Mouse (Mus musculus): ENCODE results near the gene Zpr1. TPM values are rescaled to one million over a fixed set of nuclear protein-coding genes. Genes with fewer than 3 reads are reported as not detected.
A peak's percentile ranks its signal among the peaks of the same experiment; 100 is the strongest.

Gene Zpr1
- polyA plus RNA-seq, 1 experiment from 2014 or later = 32.8 TPM

GRCm38 (mm10) chr9:46238850-46239249 lies 34.0 kb upstream of the Zpr1 start:
- Histone ChIP-seq H3K9ac (no peak overlapping the region), H3K36me3 (no peaks in the 10 kb centered on the region), H3K9me3 (replicated peaks) (no peaks in the 10 kb centered on the region), H3K27me3 (no peaks in the 10 kb centered on the region), H3K4me2 (no peak overlapping the region), H3K4me3 (no peak overlapping the region), H3K27ac (no peak overlapping the region), H3K4me1 (replicated peaks) (peaks cover 11% of the 10 kb centered on the region)
- no peak for ATAC-seq (replicated peaks; ENCODE audit: insufficient number of reproducible peaks, insufficient read depth, low FRiP score, low read depth)
- 82% methylated on average over 7 of the region's 7 CpGs for WGBS

- ATAC-seq (replicated peaks; ENCODE audit: insufficient number of reproducible peaks, insufficient read depth, low FRiP score, low read depth) = no peak
These were observed 32.2 kb upstream of the Zpr1 start, which contains the start of gene Apoa4 for GRCm38 (mm10) chr9:46240526-46241153. TSS of gene Apoa4 (plus strand) at chr9:46240696.

GRCm38 (mm10) chr9:46241818-46242217 lies 31.0 kb upstream of the Zpr1 start:
- no peak overlapping the region for H3K9ac ChIP-seq
- no peaks in the 10 kb centered on the region for H3K36me3 ChIP-seq
- no peak overlapping the region for H3K4me3 ChIP-seq
- H3K4me2 ChIP-seq = no peak overlapping the region
- H3K4me1 ChIP-seq (replicated peaks) = peaks cover 12% of the 10 kb centered on the region
- H3K27ac ChIP-seq = no peak overlapping the region
- no peaks in the 10 kb centered on the region for H3K9me3 ChIP-seq (replicated peaks)
- H3K27me3 ChIP-seq = no peaks in the 10 kb centered on the region
- WGBS = 68% methylated on average over 2 of the region's 2 CpGs
- ATAC-seq (replicated peaks; ENCODE audit: insufficient number of reproducible peaks, insufficient read depth, low FRiP score, low read depth) = no peak

More at GRCm38 (mm10) chr9:46240526-46241153, 32.2 kb upstream of the Zpr1 start, which contains the start of gene Apoa4:
- Histone ChIP-seq H3K4me2 (no peak within 1 kb of the TSS), H3K27ac (no peak within 1 kb of the TSS), H3K9me3 (replicated peaks) (no peaks in the 10 kb centered on the region), H3K36me3 (no peaks in the 10 kb centered on the region), H3K4me1 (replicated peaks) (peaks cover 12% of the 10 kb centered on the region), H3K4me3 (no peak within 1 kb of the TSS), H3K27me3 (no peaks in the 10 kb centered on the region), H3K9ac (no peak within 1 kb of the TSS)
- 69% methylated on average over 7 of the region's 7 CpGs for WGBS

- 51% methylated on average over 4 of the region's 4 CpGs for WGBS
- Histone ChIP-seq H3K4me3 (no peak overlapping the region), H3K27ac (no peak overlapping the region), H3K9ac (no peak overlapping the region), H3K36me3 (no peaks in the 10 kb centered on the region), H3K4me1 (replicated peaks) (peaks cover 12% of the 10 kb centered on the region), H3K27me3 (no peaks in the 10 kb centered on the region), H3K9me3 (replicated peaks) (no peaks in the 10 kb centered on the region), H3K4me2 (no peak overlapping the region)
- ATAC-seq (replicated peaks; ENCODE audit: insufficient number of reproducible peaks, insufficient read depth, low FRiP score, low read depth) = no peak
These were observed 29.7 kb upstream of the Zpr1 start for GRCm38 (mm10) chr9:46243122-46243521.

GRCm38 (mm10) chr9:46243584-46243983 lies 29.3 kb upstream of the Zpr1 start:
- Histone ChIP-seq H3K9me3 (replicated peaks) (no peaks in the 10 kb centered on the region), H3K9ac (peak overlapping the region; percentile 7; the same call in 1 of the 2 replicates), H3K27me3 (no peaks in the 10 kb centered on the region), H3K4me2 (no peak overlapping the region), H3K4me1 (replicated peaks) (peaks cover 12% of the 10 kb centered on the region), H3K27ac (no peak overlapping the region), H3K4me3 (no peak overlapping the region), H3K36me3 (no peaks in the 10 kb centered on the region)
- 25% methylated on average over 8 of the region's 8 CpGs for WGBS
- ATAC-seq (replicated peaks; ENCODE audit: insufficient number of reproducible peaks, insufficient read depth, low FRiP score, low read depth) = no peak

GRCm38 (mm10) chr9:46246752-46247324 lies 26.0 kb upstream of the Zpr1 start:
- Histone ChIP-seq H3K9me3 (replicated peaks) (no peaks in the 10 kb centered on the region), H3K27ac (no peak overlapping the region), H3K4me1 (replicated peaks) (peaks cover 12% of the 10 kb centered on the region), H3K4me2 (peak overlapping the region; percentile 37), H3K9ac (no peak overlapping the region), H3K36me3 (no peaks in the 10 kb centered on the region), H3K27me3 (no peaks in the 10 kb centered on the region), H3K4me3 (no peak overlapping the region)
- 21% methylated on average over 11 of the region's 11 CpGs for WGBS
- ATAC-seq (replicated peaks; ENCODE audit: insufficient number of reproducible peaks, insufficient read depth, low FRiP score, low read depth) = peak; percentile 68; the same call in 1 of the 2 replicates

GRCm38 (mm10) chr9:46256177-46256576 lies 16.7 kb upstream of the Zpr1 start:
- ATAC-seq (replicated peaks; ENCODE audit: insufficient number of reproducible peaks, insufficient read depth, low FRiP score, low read depth) = no peak
- 81% methylated on average over 7 of the region's 7 CpGs for WGBS

GRCm38 (mm10) chr9:46256658-46257385 lies 16.0 kb upstream of the Zpr1 start:
- 0 out of 2 replicates have a peak overlapping the region, but pooled peaks have one; percentile 5 for H3K27ac ChIP-seq
- no peak overlapping the region for H3K9ac ChIP-seq
- no peak for ATAC-seq (replicated peaks; ENCODE audit: insufficient number of reproducible peaks, insufficient read depth, low FRiP score, low read depth)
- no peak overlapping the region for H3K4me2 ChIP-seq
- no peaks in the 10 kb centered on the region for H3K4me1 ChIP-seq (replicated peaks)
- H3K27me3 ChIP-seq = no peaks in the 10 kb centered on the region
- H3K4me3 ChIP-seq = no peak overlapping the region
- no peaks in the 10 kb centered on the region for H3K36me3 ChIP-seq
- H3K9me3 ChIP-seq (replicated peaks) = no peaks in the 10 kb centered on the region
- WGBS = 76% methylated on average over 10 of the region's 10 CpGs

More at GRCm38 (mm10) chr9:46256177-46256576, 16.7 kb upstream of the Zpr1 start:
- no peak overlapping the region for H3K4me2 ChIP-seq
- H3K9ac ChIP-seq = no peak overlapping the region
- no peaks in the 10 kb centered on the region for H3K27me3 ChIP-seq
- no peak overlapping the region for H3K27ac ChIP-seq
- H3K4me1 ChIP-seq (replicated peaks) = no peaks in the 10 kb centered on the region
- no peak overlapping the region for H3K4me3 ChIP-seq
- no peaks in the 10 kb centered on the region for H3K36me3 ChIP-seq
- no peaks in the 10 kb centered on the region for H3K9me3 ChIP-seq (replicated peaks)

- H3K27ac ChIP-seq = peak overlapping the region; percentile 51; the same call in 1 of the 2 replicates
- H3K4me1 ChIP-seq (replicated peaks) = no peaks in the 10 kb centered on the region
- WGBS = 66% methylated on average over 3 of the region's 3 CpGs
- no peak overlapping the region for H3K9ac ChIP-seq
- H3K4me3 ChIP-seq = no peak overlapping the region
- H3K27me3 ChIP-seq = no peaks in the 10 kb centered on the region
- H3K36me3 ChIP-seq = no peaks in the 10 kb centered on the region
- no peak overlapping the region for H3K4me2 ChIP-seq
- peak; percentile 67; the same call in 1 of the 2 replicates for ATAC-seq (replicated peaks; ENCODE audit: insufficient number of reproducible peaks, insufficient read depth, low FRiP score, low read depth)
- H3K9me3 ChIP-seq (replicated peaks) = no peaks in the 10 kb centered on the region
These were observed 15.3 kb upstream of the Zpr1 start for GRCm38 (mm10) chr9:46257546-46257945.

GRCm38 (mm10) chr9:46259111-46259510 lies 13.8 kb upstream of the Zpr1 start:
- no peak overlapping the region for H3K9ac ChIP-seq
- no peaks in the 10 kb centered on the region for H3K36me3 ChIP-seq
- no peak overlapping the region for H3K4me3 ChIP-seq
- H3K4me2 ChIP-seq = no peak overlapping the region
- H3K27ac ChIP-seq = no peak overlapping the region
- H3K4me1 ChIP-seq (replicated peaks) = no peaks in the 10 kb centered on the region
- H3K9me3 ChIP-seq (replicated peaks) = no peaks in the 10 kb centered on the region
- WGBS = 80% methylated on average over 6 of the region's 6 CpGs
- no peaks in the 10 kb centered on the region for H3K27me3 ChIP-seq
- ATAC-seq (replicated peaks; ENCODE audit: insufficient number of reproducible peaks, insufficient read depth, low FRiP score, low read depth) = no peak

GRCm38 (mm10) chr9:46261131-46261530 lies 11.7 kb upstream of the Zpr1 start:
- no peaks in the 10 kb centered on the region for H3K27me3 ChIP-seq
- no peaks in the 10 kb centered on the region for H3K4me1 ChIP-seq (replicated peaks)
- H3K36me3 ChIP-seq = no peaks in the 10 kb centered on the region
- H3K9ac ChIP-seq = no peak overlapping the region
- H3K4me2 ChIP-seq = no peak overlapping the region
- no peak for ATAC-seq (replicated peaks; ENCODE audit: insufficient number of reproducible peaks, insufficient read depth, low FRiP score, low read depth)
- no peaks in the 10 kb centered on the region for H3K9me3 ChIP-seq (replicated peaks)
- no peak overlapping the region for H3K4me3 ChIP-seq
- 72% methylated on average over 7 of the region's 7 CpGs for WGBS
- no peak overlapping the region for H3K27ac ChIP-seq

All from heart, embryonic 15.5 days (tissue).